Mouse (Mus musculus): Measurements from ENCODE around the gene Oma1. TPM values are rescaled to one million over a fixed set of nuclear protein-coding genes. Genes with fewer than 3 reads are reported as not detected.

The Oma1 gene
- polyA plus RNA-seq, 1 experiment from 2014 or later, result 22.5 TPM

DNA sequence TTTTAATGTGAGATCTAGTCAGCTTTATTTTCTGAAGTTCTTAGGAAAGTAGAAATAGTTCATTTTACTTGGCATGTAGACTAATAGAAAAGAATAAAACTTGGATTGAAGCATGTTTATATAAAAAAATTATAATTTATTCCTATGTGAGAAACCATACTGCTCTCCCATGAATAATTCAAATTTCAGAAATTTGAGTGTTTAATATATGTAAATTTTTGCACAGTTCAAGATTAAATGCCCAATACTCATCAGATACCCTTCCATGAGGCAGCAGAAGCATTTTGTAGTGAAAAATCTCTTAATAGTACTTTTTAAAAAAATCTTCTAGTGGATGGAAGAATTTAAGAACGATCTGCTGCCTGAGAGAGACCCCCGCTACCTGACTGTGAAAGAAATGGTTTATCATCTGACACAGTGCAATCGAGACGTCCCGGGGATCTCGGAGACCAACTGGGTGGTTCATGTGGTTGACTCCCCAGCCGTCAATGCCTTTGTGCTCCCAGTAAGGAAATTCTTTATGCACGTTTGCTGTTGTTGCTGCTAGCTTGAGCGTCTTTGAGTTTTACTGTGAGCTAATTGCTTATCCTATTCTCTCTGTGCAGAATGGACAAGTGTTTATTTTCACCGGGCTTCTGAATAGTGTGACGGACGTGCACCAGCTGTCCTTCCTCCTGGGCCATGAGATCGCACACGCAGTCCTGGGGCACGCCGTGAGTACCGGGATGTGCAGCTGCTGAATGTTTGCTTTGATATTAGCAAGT is 11.3 kb downstream of the Oma1 start:
- 43% methylated on average over 17 of the region's 17 CpGs for WGBS
- no peak for ATAC-seq
- Histone ChIP-seq H3K4me2 (replicated peaks) (no peak overlapping the region), H3K4me3 (replicated peaks) (no peak overlapping the region), H3K9ac (no peak overlapping the region), H3K27me3 (replicated peaks) (no peaks in the 10 kb centered on the region), H3K36me3 (no peaks in the 10 kb centered on the region), H3K4me1 (replicated peaks) (no peaks in the 10 kb centered on the region), H3K9me3 (no peaks in the 10 kb centered on the region), H3K27ac (no peak overlapping the region)

DNA sequence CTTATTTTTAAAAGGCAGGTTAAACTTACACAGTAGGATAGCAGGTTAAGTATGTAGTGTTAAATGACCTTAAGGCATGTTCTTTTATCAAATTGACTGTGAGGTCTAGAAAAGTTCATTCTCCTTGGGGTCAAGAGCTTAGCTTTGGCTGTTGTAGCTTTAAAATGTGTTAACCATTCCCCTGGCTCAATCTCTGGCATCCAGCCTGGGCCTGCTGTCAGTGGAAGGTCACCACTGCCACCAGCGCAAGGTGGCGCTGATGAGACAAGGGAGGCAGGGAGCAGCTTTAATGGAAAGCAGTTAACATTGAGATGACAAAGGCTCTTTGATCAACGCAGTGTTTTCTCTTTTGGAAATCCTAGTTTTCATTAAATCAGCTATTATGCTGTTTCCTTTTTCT is 13.4 kb downstream of the Oma1 start:
- 0 out of 2 replicates have a peak, but pooled peaks cover 2% of the 10 kb centered on the region for H3K36me3 ChIP-seq
- no peak overlapping the region for H3K9ac ChIP-seq
- H3K4me1 ChIP-seq (replicated peaks), result no peaks in the 10 kb centered on the region
- no peak overlapping the region for H3K4me3 ChIP-seq (replicated peaks)
- no peaks in the 10 kb centered on the region for H3K9me3 ChIP-seq
- 73% methylated on average over 3 of the region's 3 CpGs for WGBS
- no peak for ATAC-seq
- H3K27me3 ChIP-seq (replicated peaks), result no peaks in the 10 kb centered on the region
- no peak overlapping the region for H3K27ac ChIP-seq
- no peak overlapping the region for H3K4me2 ChIP-seq (replicated peaks)

DNA sequence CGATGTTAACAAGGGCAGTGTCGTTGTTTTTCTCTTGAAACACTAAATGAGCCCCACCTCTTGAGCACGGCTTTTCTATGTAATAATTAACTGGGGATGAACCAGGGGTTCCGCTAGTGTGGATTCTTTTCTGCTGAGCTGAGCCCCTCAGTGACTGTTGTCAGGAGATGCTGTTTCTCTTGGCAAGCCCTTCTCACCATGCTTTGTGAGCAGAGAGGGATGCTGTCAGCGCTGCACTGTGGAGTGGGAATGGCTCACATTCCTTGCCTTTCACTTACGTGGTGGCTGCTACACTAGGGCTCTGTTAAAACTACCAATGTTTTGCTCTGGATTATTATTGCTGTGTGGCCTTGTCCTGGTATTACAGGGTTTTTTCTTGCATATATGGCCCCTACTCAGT is 15.7 kb downstream of the Oma1 start:
- no peaks in the 10 kb centered on the region for H3K9me3 ChIP-seq
- H3K27me3 ChIP-seq (replicated peaks), result no peaks in the 10 kb centered on the region
- H3K4me3 ChIP-seq (replicated peaks), result no peak overlapping the region
- H3K27ac ChIP-seq, result no peak overlapping the region
- 0 out of 2 replicates have a peak, but pooled peaks cover 12% of the 10 kb centered on the region for H3K36me3 ChIP-seq
- WGBS, result 66% methylated on average over 6 of the region's 6 CpGs
- H3K4me1 ChIP-seq (replicated peaks), result no peaks in the 10 kb centered on the region
- no peak overlapping the region for H3K4me2 ChIP-seq (replicated peaks)
- no peak overlapping the region for H3K9ac ChIP-seq
- ATAC-seq, result no peak

DNA sequence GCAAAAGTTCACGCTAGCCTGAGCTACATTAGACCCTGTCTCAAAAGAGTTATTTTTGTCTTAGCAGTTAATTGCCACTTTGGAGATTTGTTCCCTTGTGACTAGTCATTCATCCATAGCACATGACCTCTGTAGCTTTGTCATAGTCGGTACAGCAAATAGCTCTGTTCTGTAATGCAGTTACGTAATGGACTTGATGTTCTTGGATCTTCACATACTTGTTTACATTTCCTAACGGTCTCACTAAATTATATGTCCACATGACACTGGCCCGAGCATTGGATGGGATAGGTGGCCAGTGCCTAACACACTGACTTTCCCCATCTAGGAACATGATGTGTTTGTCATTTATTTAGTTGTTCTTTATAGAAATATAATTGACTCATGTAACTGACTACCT is 21.5 kb downstream of the Oma1 start:
- Histone ChIP-seq H3K27ac (no peak overlapping the region), H3K9me3 (no peaks in the 10 kb centered on the region), H3K27me3 (replicated peaks) (no peaks in the 10 kb centered on the region), H3K36me3 (0 out of 2 replicates have a peak, but pooled peaks cover 12% of the 10 kb centered on the region), H3K4me2 (replicated peaks) (no peak overlapping the region), H3K9ac (no peak overlapping the region), H3K4me3 (replicated peaks) (no peak overlapping the region), H3K4me1 (replicated peaks) (no peaks in the 10 kb centered on the region)
- no peak for ATAC-seq
- WGBS, result 65% methylated on average over 5 of the region's 5 CpGs

DNA sequence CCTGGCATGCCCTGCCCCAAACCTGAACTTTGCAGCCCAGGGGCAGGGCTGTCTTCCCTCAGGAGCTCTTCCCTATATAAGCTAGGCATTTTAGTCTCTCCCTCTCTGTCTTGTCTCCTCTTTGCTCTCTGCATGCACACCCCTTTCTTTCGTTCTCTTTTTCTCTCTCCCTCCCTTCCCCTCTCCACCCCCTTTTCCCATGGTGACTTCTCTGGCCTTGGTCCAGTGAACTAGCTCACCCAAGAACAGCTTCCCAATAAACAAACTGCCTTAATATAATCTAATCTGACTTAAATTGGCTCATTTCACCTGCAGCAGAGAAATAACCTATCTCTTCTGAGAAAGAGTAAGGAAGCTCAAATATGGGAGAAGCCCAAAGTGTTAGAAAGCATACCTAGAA is 27.1 kb downstream of the Oma1 start:
- Histone ChIP-seq H3K9ac (no peak overlapping the region), H3K9me3 (no peaks in the 10 kb centered on the region), H3K27ac (no peak overlapping the region), H3K4me2 (replicated peaks) (no peak overlapping the region), H3K4me1 (replicated peaks) (0 out of 2 replicates have a peak, but pooled peaks cover 2% of the 10 kb centered on the region), H3K36me3 (no peaks in the 10 kb centered on the region), H3K27me3 (replicated peaks) (no peaks in the 10 kb centered on the region), H3K4me3 (replicated peaks) (no peak overlapping the region)
- WGBS, result 55% methylated on average over 1 of the region's 1 CpGs
- ATAC-seq, result no peak

DNA sequence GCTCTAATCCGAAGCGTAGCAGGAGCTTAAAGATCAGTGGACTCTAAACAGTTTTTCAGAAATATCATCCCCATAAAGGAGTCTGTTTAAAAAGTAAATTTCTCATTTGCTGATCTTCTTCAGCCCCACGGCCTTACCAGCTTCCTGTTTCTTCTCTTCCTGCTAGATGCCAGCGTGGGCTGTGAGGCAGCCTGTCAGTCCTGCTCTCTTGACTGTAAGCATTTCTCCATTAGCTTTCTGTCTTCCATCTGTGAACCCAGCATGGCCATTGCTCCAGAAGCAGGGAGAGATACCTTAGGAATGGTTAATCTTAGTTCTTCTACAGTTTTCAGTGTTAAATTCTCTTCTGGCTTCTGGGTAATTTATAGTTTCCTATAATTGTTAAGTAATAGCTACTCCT is 28.0 kb downstream of the Oma1 start:
- Histone ChIP-seq H3K9me3 (no peaks in the 10 kb centered on the region), H3K9ac (no peak overlapping the region), H3K4me2 (replicated peaks) (no peak overlapping the region), H3K4me1 (replicated peaks) (0 out of 2 replicates have a peak, but pooled peaks cover 2% of the 10 kb centered on the region), H3K36me3 (no peaks in the 10 kb centered on the region), H3K27me3 (replicated peaks) (no peaks in the 10 kb centered on the region), H3K27ac (no peak overlapping the region), H3K4me3 (replicated peaks) (no peak overlapping the region)
- ATAC-seq, result no peak
- 76% methylated on average over 4 of the region's 4 CpGs for WGBS

DNA sequence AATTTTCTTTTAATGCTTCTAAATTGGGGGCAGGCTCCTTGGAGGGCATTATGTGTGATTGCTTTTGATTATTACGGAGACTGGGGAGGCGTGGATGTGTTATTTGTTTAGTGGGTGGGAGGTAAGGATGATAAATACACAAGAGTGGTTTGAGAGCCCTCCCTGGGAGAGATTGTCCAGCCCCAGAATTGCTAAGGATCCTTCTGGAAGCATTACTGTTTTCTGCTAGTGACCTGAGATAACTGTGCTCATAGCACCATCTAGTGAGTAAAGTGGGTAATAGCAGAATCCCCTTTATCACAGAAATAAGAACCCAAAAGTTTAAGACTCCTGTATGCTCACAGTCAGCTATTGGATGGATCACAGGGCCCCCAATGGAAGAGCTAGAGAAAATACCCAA is 32.4 kb downstream of the Oma1 start:
- ATAC-seq, result no peak
- Histone ChIP-seq H3K4me2 (replicated peaks) (no peak overlapping the region), H3K9ac (no peak overlapping the region), H3K4me1 (replicated peaks) (0 out of 2 replicates have a peak, but pooled peaks cover 2% of the 10 kb centered on the region), H3K4me3 (replicated peaks) (no peak overlapping the region), H3K9me3 (no peaks in the 10 kb centered on the region), H3K27me3 (replicated peaks) (no peaks in the 10 kb centered on the region), H3K27ac (no peak overlapping the region), H3K36me3 (no peaks in the 10 kb centered on the region)
- 27% methylated on average over 2 of the region's 2 CpGs for WGBS

DNA sequence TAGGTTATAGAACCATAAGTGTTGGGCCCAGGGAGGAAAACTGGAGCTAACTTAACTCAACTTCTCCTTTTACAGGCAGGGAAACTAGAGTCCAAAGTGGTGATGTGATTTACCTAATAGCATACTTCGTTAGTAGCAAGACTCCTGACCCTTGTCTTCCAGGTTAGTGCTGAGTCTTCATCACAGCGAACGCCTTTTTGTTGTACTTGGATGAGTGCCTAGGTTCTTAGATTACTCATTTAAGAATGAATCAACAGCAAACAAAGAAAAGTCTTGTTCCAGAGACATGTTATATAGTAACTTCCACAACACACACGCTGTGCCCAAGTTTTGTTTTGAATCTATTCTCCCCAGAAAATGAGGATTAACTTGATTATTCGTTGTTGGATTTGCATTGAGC is 33.2 kb downstream of the Oma1 start:
- Histone ChIP-seq H3K27me3 (replicated peaks) (no peaks in the 10 kb centered on the region), H3K9ac (no peak overlapping the region), H3K4me3 (replicated peaks) (no peak overlapping the region), H3K9me3 (no peaks in the 10 kb centered on the region), H3K36me3 (no peaks in the 10 kb centered on the region), H3K4me1 (replicated peaks) (0 out of 2 replicates have a peak, but pooled peaks cover 2% of the 10 kb centered on the region), H3K27ac (no peak overlapping the region), H3K4me2 (replicated peaks) (no peak overlapping the region)
- ATAC-seq, result no peak
- WGBS, result 89% methylated on average over 5 of the region's 5 CpGs

DNA sequence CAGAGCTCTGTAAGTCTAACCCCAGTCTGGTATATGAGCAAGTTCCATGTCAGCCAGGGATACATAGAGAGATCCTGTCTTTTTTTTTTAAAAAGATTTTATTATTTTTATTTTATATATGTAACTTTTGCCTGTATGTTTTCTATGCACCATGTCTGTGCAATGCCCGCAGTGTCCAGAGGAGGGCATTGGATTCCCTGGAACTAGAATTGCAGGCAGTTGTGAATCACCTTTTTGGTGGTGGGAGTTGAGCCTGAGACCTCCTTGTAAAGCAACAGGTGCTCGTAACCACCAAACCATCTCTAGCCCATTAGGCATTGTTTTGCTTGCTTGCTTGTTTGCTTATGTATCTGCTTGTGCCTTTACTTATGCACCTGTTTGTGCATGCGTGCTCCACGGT is 35.6 kb downstream of the Oma1 start:
- Histone ChIP-seq H3K27me3 (replicated peaks) (no peaks in the 10 kb centered on the region), H3K9ac (no peak overlapping the region), H3K4me3 (replicated peaks) (no peak overlapping the region), H3K36me3 (no peaks in the 10 kb centered on the region), H3K4me1 (replicated peaks) (no peaks in the 10 kb centered on the region), H3K27ac (no peak overlapping the region), H3K9me3 (no peaks in the 10 kb centered on the region), H3K4me2 (replicated peaks) (no peak overlapping the region)
- 94% methylated on average over 4 of the region's 4 CpGs for WGBS
- no peak for ATAC-seq

DNA sequence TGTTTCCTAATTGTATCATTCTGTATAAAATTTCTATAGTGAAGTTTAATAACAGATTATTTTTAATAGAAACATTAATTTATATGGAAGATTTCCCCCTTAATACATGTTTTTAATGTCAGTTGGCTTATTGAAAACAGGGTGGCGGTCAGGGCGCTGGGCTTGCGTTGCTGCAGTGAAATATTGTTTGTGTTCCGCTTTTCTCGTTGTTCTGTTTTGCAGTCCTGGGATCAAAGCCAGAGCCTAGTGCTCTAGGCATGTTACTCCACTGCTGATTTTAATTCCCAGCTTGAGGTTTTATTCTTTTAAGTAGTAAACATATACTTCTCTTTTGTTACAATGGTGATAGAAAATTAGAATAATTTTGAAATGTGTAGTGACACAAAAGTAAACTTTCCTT is 39.3 kb downstream of the Oma1 start:
- Histone ChIP-seq H3K9ac (no peak overlapping the region), H3K27ac (no peak overlapping the region), H3K9me3 (no peaks in the 10 kb centered on the region), H3K4me1 (replicated peaks) (no peaks in the 10 kb centered on the region), H3K4me2 (replicated peaks) (no peak overlapping the region), H3K36me3 (no peaks in the 10 kb centered on the region), H3K4me3 (replicated peaks) (no peak overlapping the region), H3K27me3 (replicated peaks) (no peaks in the 10 kb centered on the region)
- 78% methylated on average over 5 of the region's 5 CpGs for WGBS
- no peak for ATAC-seq

DNA sequence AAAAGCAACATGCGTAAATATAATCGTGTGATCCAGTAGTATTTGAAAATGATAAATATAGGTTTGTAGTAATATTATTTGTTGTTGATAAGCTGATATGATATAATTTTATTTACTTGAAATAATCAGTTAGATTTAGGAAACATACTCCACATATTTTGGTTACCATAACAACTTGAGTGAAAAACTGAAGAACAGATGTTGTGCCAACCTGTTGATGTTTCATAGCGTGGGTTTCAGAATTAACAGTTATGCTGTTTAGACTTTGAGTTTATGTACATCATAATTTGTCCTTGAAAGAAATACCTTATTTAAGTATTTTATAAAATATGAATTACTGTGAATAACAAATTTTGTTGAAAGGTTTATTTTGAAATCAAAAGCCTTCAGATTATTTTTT is 43.8 kb downstream of the Oma1 start:
- Histone ChIP-seq H3K9me3 (no peaks in the 10 kb centered on the region), H3K4me2 (replicated peaks) (no peak overlapping the region), H3K36me3 (no peaks in the 10 kb centered on the region), H3K4me1 (replicated peaks) (no peaks in the 10 kb centered on the region), H3K27ac (no peak overlapping the region), H3K9ac (no peak overlapping the region), H3K27me3 (replicated peaks) (no peaks in the 10 kb centered on the region), H3K4me3 (replicated peaks) (no peak overlapping the region)
- 92% methylated on average over 3 of the region's 3 CpGs for WGBS
- no peak for ATAC-seq

DNA sequence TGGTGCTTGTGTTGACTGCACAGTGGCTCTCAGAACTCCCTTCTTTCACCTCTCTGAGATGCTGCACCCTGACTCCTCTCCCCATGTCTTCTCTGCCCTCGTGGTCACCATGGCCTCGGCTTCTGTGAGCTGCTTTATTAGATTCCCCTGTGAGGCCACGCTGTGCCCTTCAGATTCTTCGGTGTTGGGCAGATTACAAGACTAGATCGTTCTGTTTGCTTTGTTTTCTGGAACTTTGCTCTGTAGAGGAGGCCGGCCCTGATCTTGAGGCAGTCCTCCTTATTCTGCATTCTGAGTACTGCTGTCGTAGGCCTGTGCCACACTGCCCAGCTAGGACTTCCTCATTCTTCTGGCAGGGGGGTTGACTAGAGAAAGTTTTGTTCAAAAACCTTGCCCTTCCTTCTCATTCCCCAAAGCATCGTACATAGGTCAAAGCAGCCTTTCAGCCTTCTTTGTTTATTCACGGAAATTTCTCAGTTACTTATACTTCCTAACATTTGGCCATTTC is 45.4 kb downstream of the Oma1 start:
- 83% methylated on average over 9 of the region's 9 CpGs for WGBS
- Histone ChIP-seq H3K9me3 (no peaks in the 10 kb centered on the region), H3K27me3 (replicated peaks) (no peaks in the 10 kb centered on the region), H3K36me3 (no peaks in the 10 kb centered on the region), H3K4me2 (replicated peaks) (no peak overlapping the region), H3K9ac (no peak overlapping the region), H3K27ac (no peak overlapping the region), H3K4me1 (replicated peaks) (no peaks in the 10 kb centered on the region), H3K4me3 (replicated peaks) (no peak overlapping the region)
- ATAC-seq, result no peak

DNA sequence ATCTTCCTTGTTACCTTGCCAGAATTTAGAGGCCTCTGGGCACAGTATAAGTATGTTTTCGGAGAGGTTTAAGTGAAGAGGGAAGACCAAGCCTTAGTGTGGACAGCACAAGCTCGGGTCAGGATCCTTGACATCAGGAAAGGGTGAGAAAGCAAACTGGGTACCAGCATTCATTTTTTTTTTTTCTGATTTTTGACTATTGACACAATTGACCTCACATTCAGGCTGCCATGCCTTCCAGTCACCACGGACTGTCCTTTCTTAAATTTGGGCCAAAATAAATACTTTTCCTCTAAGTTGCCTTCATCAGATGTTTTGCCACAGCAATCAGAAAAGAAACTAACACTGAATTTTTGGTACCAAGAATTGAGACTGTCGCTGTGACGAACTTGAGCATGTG is 68.6 kb downstream of the Oma1 start:
- ATAC-seq, result no peak
- Histone ChIP-seq H3K27me3 (replicated peaks) (no peaks in the 10 kb centered on the region), H3K4me2 (replicated peaks) (no peak overlapping the region), H3K9ac (no peak overlapping the region), H3K36me3 (no peaks in the 10 kb centered on the region), H3K9me3 (no peaks in the 10 kb centered on the region), H3K4me1 (replicated peaks) (no peaks in the 10 kb centered on the region), H3K4me3 (replicated peaks) (no peak overlapping the region), H3K27ac (no peak overlapping the region)
- WGBS, result 90% methylated on average over 5 of the region's 5 CpGs

Data from intestine, embryonic 15.5 days (tissue).